Mouse (Mus musculus) hindbrain, embryonic 15.5 days (tissue): ENCODE measurements at regions not wholly inside any gene's neighbourhood (a gene's known extent, or its start where the extent isn't known, plus 50 kb on each side); places are given as distances from the start of the nearest gene placed in this dataset.

Experiments used
- ATAC-seq: fragments of 200-750 bp; cut with Nextera tagmentation; 2 replicates; pipeline ENCODE4 v1.8.0; 2017; ENCODE audit warnings: low read depth, moderate number of reproducible peaks, moderate TSS enrichment; ENCODE audit not compliant: low FRiP score
- H3K27ac ChIP-seq: fragments of 300-500 bp; sonication (generic); replicated peaks from 2 replicates; pipeline ENCODE4 v1.5.1; 2015; ENCODE audit warnings: mild to moderate bottlenecking, inconsistent platforms
- H3K27me3 ChIP-seq: fragments of 300-500 bp; sonication (generic); 2 replicates; pipeline ENCODE4 v1.6.1; 2015; ENCODE audit warnings: control low read depth, inconsistent platforms
- H3K36me3 ChIP-seq: fragments of 300-500 bp; sonication (generic); 2 replicates; pipeline ENCODE4 v1.6.1; 2015; ENCODE audit warnings: control low read depth, inconsistent platforms
- H3K4me1 ChIP-seq: fragments of 300-500 bp; sonication (generic); replicated peaks from 2 replicates; pipeline ENCODE4 v1.6.1; 2015; ENCODE audit warnings: control low read depth, inconsistent platforms
- H3K4me2 ChIP-seq: fragments of 300-500 bp; sonication (generic); 2 replicates; pipeline ENCODE4 v1.6.1; 2015; ENCODE audit warnings: moderate library complexity, mild to moderate bottlenecking, inconsistent platforms
- H3K4me3 ChIP-seq: fragments of 300-500 bp; sonication (generic); 2 replicates; pipeline ENCODE4 v1.5.1; 2015; ENCODE audit warnings: mild to moderate bottlenecking, inconsistent platforms
- H3K9ac ChIP-seq: fragments of 300-500 bp; sonication (generic); 2 replicates; pipeline ENCODE4 v1.6.1; 2015; ENCODE audit warnings: inconsistent platforms
- H3K9me3 ChIP-seq: fragments of 300-500 bp; sonication (generic); 2 replicates; pipeline ENCODE4 v1.6.1; 2016; ENCODE audit warnings: control low read depth, inconsistent platforms
- WGBS: fragments of 180-500 bp; shearing (Covaris S2); methylation state at CpG from one replicate; pipeline ENCODE4 v1.1.7; 2015; 5-methylcytosine and 5-hydroxymethylcytosine counted together

GRCm38 (mm10) chr8:115420131-115420530, 287.5 kb downstream of the Maf start:
- Histone ChIP-seq H3K27ac (no peak overlapping the region), H3K9me3 (no peaks in the 10 kb centered on the region), H3K36me3 (no peaks in the 10 kb centered on the region), H3K9ac (no peak overlapping the region), H3K4me3 (no peak overlapping the region), H3K27me3 (peaks cover 3% of the 10 kb centered on the region; the same call in 1 of the 2 replicates), H3K4me1 (no peaks in the 10 kb centered on the region), H3K4me2 (no peak overlapping the region)
- no peak for ATAC-seq
- 43% methylated on average over 6 of the region's 6 CpGs for WGBS

- no peak for ATAC-seq
- H3K9me3 ChIP-seq: no peaks in the 10 kb centered on the region
- no peak overlapping the region for H3K9ac ChIP-seq
- H3K27me3 ChIP-seq: peaks cover 3% of the 10 kb centered on the region; the same call in 1 of the 2 replicates
- 53% methylated on average over 6 of the region's 6 CpGs for whole genome bisulfite sequencing
- peaks cover 6% of the 10 kb centered on the region for H3K4me1 ChIP-seq
- H3K4me2 ChIP-seq: no peak overlapping the region
- no peak overlapping the region for H3K4me3 ChIP-seq
- H3K36me3 ChIP-seq: no peaks in the 10 kb centered on the region
- no peak overlapping the region for H3K27ac ChIP-seq
Observed at GRCm38 (mm10) chr8:115418056-115418455, 289.5 kb downstream of the Maf start.

GRCm38 (mm10) chr8:115414061-115414473, 293.5 kb downstream of the Maf start:
- Histone ChIP-seq H3K4me3 (no peak overlapping the region), H3K36me3 (no peaks in the 10 kb centered on the region), H3K27me3 (peaks cover 3% of the 10 kb centered on the region; the same call in 1 of the 2 replicates), H3K9me3 (no peaks in the 10 kb centered on the region), H3K27ac (no peak overlapping the region), H3K9ac (no peak overlapping the region), H3K4me2 (no peak overlapping the region), H3K4me1 (peaks cover 6% of the 10 kb centered on the region)
- 6% methylated on average over 7 of the region's 7 CpGs for WGBS
- no peak for ATAC-seq

- no peak overlapping the region for H3K9ac ChIP-seq
- H3K9me3 ChIP-seq: no peaks in the 10 kb centered on the region
- no peak overlapping the region for H3K4me2 ChIP-seq
- H3K4me1 ChIP-seq: peaks cover 6% of the 10 kb centered on the region
- H3K27ac ChIP-seq: no peak overlapping the region
- H3K36me3 ChIP-seq: no peaks in the 10 kb centered on the region
- H3K4me3 ChIP-seq: no peak overlapping the region
- WGBS: 70% methylated on average over 5 of the region's 5 CpGs
- peaks cover 3% of the 10 kb centered on the region; the same call in 1 of the 2 replicates for H3K27me3 ChIP-seq
- no peak for ATAC-seq
Observed at GRCm38 (mm10) chr8:115411756-115412155, 295.8 kb downstream of the Maf start.

- WGBS: 96% methylated on average over 4 of the region's 4 CpGs
Observed at GRCm38 (mm10) chr8:115411061-115411460, 296.5 kb downstream of the Maf start.

GRCm38 (mm10) chr8:115410191-115410590, 297.4 kb downstream of the Maf start:
- Histone ChIP-seq H3K9me3 (no peaks in the 10 kb centered on the region), H3K27ac (no peak overlapping the region), H3K36me3 (no peaks in the 10 kb centered on the region), H3K4me3 (no peak overlapping the region), H3K4me1 (peaks cover 6% of the 10 kb centered on the region), H3K9ac (no peak overlapping the region), H3K27me3 (no peaks in the 10 kb centered on the region), H3K4me2 (no peak overlapping the region)
- no peak for ATAC-seq
- 92% methylated on average over 3 of the region's 3 CpGs for WGBS

More at GRCm38 (mm10) chr8:115411061-115411460, 296.5 kb downstream of the Maf start:
- no peaks in the 10 kb centered on the region for H3K9me3 ChIP-seq
- peaks cover 6% of the 10 kb centered on the region for H3K4me1 ChIP-seq
- no peak for ATAC-seq
- H3K4me3 ChIP-seq: no peak overlapping the region
- H3K27ac ChIP-seq: no peak overlapping the region
- H3K27me3 ChIP-seq: peaks cover 3% of the 10 kb centered on the region; the same call in 1 of the 2 replicates
- no peak overlapping the region for H3K4me2 ChIP-seq
- no peak overlapping the region for H3K9ac ChIP-seq
- no peaks in the 10 kb centered on the region for H3K36me3 ChIP-seq

- H3K27me3 ChIP-seq: no peaks in the 10 kb centered on the region
- no peak overlapping the region for H3K4me3 ChIP-seq
- no peaks in the 10 kb centered on the region for H3K36me3 ChIP-seq
- no peaks in the 10 kb centered on the region for H3K4me1 ChIP-seq
- ATAC-seq: no peak
- no peak overlapping the region for H3K9ac ChIP-seq
- no peak overlapping the region for H3K27ac ChIP-seq
- H3K4me2 ChIP-seq: no peak overlapping the region
- no peaks in the 10 kb centered on the region for H3K9me3 ChIP-seq
- 97% methylated on average over 4 of the region's 4 CpGs for WGBS
Observed at GRCm38 (mm10) chr8:115407535-115407934, 300.1 kb downstream of the Maf start.

GRCm38 (mm10) chr8:115403601-115404000, 304.0 kb downstream of the Maf start:
- H3K27me3 ChIP-seq: no peaks in the 10 kb centered on the region
- no peak for ATAC-seq
- H3K4me1 ChIP-seq: no peaks in the 10 kb centered on the region
- H3K4me3 ChIP-seq: no peak overlapping the region
- H3K4me2 ChIP-seq: no peak overlapping the region
- no peaks in the 10 kb centered on the region for H3K36me3 ChIP-seq
- 73% methylated on average over 4 of the region's 4 CpGs for WGBS
- no peaks in the 10 kb centered on the region for H3K9me3 ChIP-seq
- no peak overlapping the region for H3K9ac ChIP-seq
- no peak overlapping the region for H3K27ac ChIP-seq

- H3K9ac ChIP-seq: no peak overlapping the region
- no peaks in the 10 kb centered on the region for H3K9me3 ChIP-seq
- no peaks in the 10 kb centered on the region for H3K4me1 ChIP-seq
- H3K27ac ChIP-seq: no peak overlapping the region
- no peak overlapping the region for H3K4me3 ChIP-seq
- no peaks in the 10 kb centered on the region for H3K36me3 ChIP-seq
- H3K4me2 ChIP-seq: no peak overlapping the region
- WGBS: 62% methylated on average over 10 of the region's 10 CpGs
- H3K27me3 ChIP-seq: no peaks in the 10 kb centered on the region
- ATAC-seq: no peak
Observed at GRCm38 (mm10) chr8:115402471-115403197, 305.0 kb downstream of the Maf start.
